Mouse (Mus musculus) bone marrow, adult 2 months (tissue): ENCODE results near the gene Ankrd12.

Source experiments
- CTCF ChIP-seq: fragments of 200-500 bp; IDR thresholded peaks from 2 replicates; pipeline ENCODE4 v1.5.1; 2011; ENCODE audit warnings: low read length, control low read depth; ENCODE audit not compliant: control insufficient read depth, insufficient read depth
- POLR2A ChIP-seq: fragments of 200-500 bp; IDR thresholded peaks from 2 replicates; pipeline ENCODE4 v1.6.1; 2011; ENCODE audit warnings: low read depth, mild to moderate bottlenecking, control low read depth, low read length, borderline replicate concordance; ENCODE audit not compliant: control insufficient read depth

DNA sequence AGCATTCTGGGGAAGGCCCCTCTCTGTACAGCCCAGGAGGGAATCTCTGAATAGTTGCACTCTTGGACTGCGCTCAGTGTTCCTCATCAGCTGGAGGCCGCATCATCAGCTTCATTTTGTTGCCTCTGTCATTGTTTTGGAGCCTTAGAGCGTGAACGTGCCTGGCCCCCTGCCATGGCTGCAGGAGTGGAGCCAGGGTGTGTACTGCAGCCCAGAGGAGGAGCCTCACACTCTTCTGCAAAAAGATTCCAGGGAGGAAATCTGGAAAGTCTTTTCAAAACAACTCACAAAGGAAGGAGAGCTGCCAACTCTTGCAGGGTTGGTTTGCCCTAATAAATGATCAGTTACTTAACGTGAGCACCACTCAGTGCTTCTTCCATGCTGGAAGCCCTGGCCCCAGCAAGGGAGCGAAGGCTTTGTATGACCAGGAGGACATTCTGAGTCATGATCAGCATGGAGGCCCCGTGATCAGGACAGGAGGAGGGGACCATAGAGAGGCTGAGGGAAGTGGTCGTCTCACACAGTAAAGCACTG lies 160.7 kb downstream of the Ankrd12 start:
- TF ChIP-seq POLR2A, result no peak
- no peak for TF ChIP-seq CTCF
